Mouse (Mus musculus) hindbrain, embryonic 10.5 days (tissue): ENCODE measurements around the gene Cd47. TPM values are rescaled to one million over a fixed set of nuclear protein-coding genes. Genes with fewer than 3 reads are reported as not detected.

Experiments used
- DNase-seq: peaks from one replicate; pipeline ENCODE4 v3.0.0-alpha.2; 2017; ENCODE audit warnings: low spot score
- H3K27ac ChIP-seq: fragments of 300-500 bp; sonication (generic); 2 replicates; pipeline ENCODE4 v1.5.1; 2016; ENCODE audit warnings: mild to moderate bottlenecking, moderate library complexity
- H3K27me3 ChIP-seq: fragments of 300-500 bp; sonication (generic); 2 replicates; pipeline ENCODE4 v1.6.1; 2016; ENCODE audit warnings: mild to moderate bottlenecking; ENCODE audit not compliant: poor library complexity, insufficient read depth, severe bottlenecking
- H3K36me3 ChIP-seq: fragments of 300-500 bp; sonication (generic); 2 replicates; pipeline ENCODE4 v1.6.1; 2016; ENCODE audit warnings: mild to moderate bottlenecking, moderate library complexity
- H3K4me1 ChIP-seq: fragments of 300-500 bp; sonication (generic); replicated peaks from 2 replicates; pipeline ENCODE4 v1.6.1; 2016; ENCODE audit warnings: mild to moderate bottlenecking
- H3K4me3 ChIP-seq: fragments of 300-500 bp; sonication (generic); 2 replicates; pipeline ENCODE4 v1.5.1; 2016; ENCODE audit warnings: mild to moderate bottlenecking, moderate library complexity
- H3K9me3 ChIP-seq: fragments of 300-500 bp; sonication (generic); 2 replicates; pipeline ENCODE4 v1.6.1; 2016; ENCODE audit warnings: mild to moderate bottlenecking, moderate library complexity
- WGBS: fragments of 180-500 bp; shearing (Covaris S2); methylation state at CpG from one replicate; pipeline ENCODE4 v1.1.7; 2016; 5-methylcytosine and 5-hydroxymethylcytosine counted together
- polyA plus RNA-seq: library from polyadenylated mRNA; unstranded; fragments of >200 nt; fragmentation: Nextera tagmentation; extraction: Ambion mirVana; gene quantifications from 2 replicates; pipeline ENCODE4 v1.2.1, GENCODE M21; 2016

Cd47 gene
- 43.3 and 44.1 TPM in 2 replicates for polyA plus RNA-seq

DNA sequence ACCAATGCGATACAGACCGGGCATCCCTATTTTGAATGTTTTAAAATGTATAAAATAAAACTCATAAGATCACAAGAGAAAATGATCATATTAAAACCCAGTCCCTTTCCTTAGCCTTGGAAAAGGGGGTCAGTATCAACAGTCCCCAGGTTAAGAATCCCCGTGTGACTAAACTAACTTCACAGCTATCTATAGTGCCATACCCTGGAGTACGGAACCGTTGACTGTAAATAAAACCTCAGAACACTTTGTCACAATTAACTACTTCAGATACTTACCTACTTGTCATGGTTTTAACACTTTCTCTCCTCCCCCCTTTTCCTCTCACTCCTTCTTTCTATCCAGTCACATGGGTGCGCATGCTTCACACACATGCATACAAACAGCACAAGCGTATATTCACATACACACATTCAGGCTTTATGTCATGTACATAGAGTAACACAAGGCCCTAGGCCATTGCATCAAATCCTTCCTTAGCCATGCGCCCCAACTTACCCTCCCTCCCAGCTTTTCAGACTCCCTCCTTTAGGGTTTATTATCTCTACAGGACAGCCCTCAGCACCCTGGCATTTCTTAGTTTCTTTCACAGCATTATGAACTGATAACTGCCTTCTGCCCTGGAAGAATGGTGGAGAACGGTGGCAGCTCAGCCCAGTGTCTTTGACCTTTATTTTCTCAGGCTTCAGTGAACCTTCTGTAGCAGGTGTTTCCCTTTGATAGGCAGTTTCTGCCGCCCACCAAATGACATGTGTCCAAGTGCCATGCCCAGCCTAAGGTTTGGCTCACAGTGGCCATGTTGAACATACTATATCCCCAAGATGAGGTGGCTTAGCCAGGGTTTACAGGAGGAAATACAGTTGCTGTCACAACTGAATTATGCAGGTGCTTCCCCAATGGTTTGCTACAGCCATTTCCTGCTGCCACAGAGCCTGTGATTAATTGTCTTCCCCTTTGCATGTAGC, at the start of gene Cd47:
Cd47 (plus strand) TSS at position 937 of the 965 bp plus-strand sequence.
- Histone ChIP-seq H3K27ac (no peak within 1 kb of the TSS), H3K4me1 (peaks cover 23% of the 10 kb centered on the region), H3K4me3 (no peak within 1 kb of the TSS), H3K36me3 (no peaks in the 10 kb centered on the region), H3K9me3 (no peaks in the 10 kb centered on the region), H3K27me3 (no peaks in the 10 kb centered on the region)
- 90% methylated on average over 10 of the region's 10 CpGs for whole genome bisulfite sequencing
- DNase-seq = no peak

DNA sequence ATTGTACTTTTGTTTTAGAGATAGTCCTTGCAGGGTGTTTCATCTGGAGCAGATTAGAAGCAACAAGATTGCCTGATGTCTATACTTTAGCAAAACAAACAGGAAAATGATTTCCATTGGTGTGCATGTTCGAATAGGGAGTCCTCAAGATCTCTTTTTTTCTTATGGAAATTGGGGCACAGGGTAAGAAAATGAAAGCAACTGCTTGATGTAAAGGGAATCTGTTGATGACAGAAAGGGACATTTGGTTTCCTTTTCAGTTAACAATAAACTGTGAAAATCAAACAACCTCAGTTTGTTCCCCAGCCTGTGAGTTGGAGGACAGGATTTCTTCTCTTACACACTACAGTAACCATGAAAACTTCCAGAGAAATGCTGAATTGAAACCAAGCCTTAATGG, 47.4 kb upstream of the Cd47 start:
- no peaks in the 10 kb centered on the region for H3K9me3 ChIP-seq
- H3K27ac ChIP-seq = peak overlapping the region; percentile 29; the same call in 1 of the 2 replicates
- no peaks in the 10 kb centered on the region for H3K36me3 ChIP-seq
- H3K4me3 ChIP-seq = no peak overlapping the region
- peaks cover 12% of the 10 kb centered on the region for H3K4me1 ChIP-seq
- H3K27me3 ChIP-seq = no peaks in the 10 kb centered on the region
- no peak for DNase-seq
- 58% methylated on average over 1 of the region's 1 CpGs for WGBS

DNA sequence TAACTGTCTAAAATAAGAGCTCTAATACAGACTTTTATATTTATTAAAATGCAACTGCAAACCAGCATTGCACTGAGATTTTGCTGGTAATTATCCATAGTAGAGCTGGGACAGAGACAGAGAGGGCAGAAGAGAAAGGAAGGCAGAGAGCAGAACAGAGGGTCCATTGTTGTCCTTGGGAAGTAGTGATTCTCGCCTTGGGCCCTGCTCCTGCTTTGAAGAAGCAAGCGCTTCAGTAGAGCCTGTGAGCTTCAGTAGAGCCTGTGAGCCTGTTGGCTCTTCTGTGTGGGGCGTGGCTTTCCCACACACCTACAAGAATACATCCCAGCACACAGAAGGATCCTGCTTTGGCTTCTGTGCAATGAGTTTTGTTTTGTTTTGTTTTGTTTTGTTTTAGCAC, 47.0 kb upstream of the Cd47 start:
- Histone ChIP-seq H3K27ac (peak overlapping the region; percentile 29; the same call in 1 of the 2 replicates), H3K4me3 (no peak overlapping the region), H3K36me3 (no peaks in the 10 kb centered on the region), H3K9me3 (no peaks in the 10 kb centered on the region), H3K4me1 (peaks cover 12% of the 10 kb centered on the region), H3K27me3 (no peaks in the 10 kb centered on the region)
- WGBS = 43% methylated on average over 3 of the region's 3 CpGs
- no peak for DNase-seq

DNA sequence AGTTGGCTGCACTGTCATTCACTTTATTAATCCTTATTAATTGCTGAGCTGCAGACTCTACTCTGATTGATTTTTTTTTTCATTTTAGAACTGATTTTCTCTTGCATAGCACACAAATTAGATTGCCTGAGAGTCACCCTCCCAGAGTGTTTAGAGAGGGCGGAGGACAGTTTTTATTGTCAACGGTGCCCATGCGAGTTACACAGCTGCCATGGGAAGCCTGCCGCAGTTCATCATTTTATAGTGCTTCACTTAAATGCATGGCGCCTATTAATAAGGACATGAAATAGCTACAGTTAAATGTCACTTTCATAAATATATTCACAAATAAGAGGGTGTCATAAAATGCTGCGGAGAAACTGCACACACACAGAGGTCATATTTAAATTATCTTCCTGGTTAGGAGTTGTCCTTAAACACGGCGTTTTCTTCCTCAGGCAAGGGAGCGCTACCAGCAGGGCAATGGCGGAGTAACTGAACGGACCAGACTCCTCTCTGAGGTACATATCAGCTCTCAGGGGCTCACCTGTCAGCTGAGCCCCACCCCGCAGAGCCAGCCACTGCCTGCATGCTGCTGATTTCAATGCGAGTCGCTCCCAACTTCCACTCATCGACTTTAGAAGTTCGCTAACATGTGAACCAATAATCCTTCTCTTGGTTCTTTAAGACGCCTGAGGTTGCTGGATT, 39.7 kb upstream of the Cd47 start:
- H3K27ac ChIP-seq = no peak overlapping the region
- H3K4me3 ChIP-seq = no peak overlapping the region
- no peaks in the 10 kb centered on the region for H3K27me3 ChIP-seq
- H3K9me3 ChIP-seq = no peaks in the 10 kb centered on the region
- no peaks in the 10 kb centered on the region for H3K4me1 ChIP-seq
- WGBS = 87% methylated on average over 17 of the region's 17 CpGs
- peaks cover 5% of the 10 kb centered on the region; the same call in 1 of the 2 replicates for H3K36me3 ChIP-seq
- DNase-seq = no peak

DNA sequence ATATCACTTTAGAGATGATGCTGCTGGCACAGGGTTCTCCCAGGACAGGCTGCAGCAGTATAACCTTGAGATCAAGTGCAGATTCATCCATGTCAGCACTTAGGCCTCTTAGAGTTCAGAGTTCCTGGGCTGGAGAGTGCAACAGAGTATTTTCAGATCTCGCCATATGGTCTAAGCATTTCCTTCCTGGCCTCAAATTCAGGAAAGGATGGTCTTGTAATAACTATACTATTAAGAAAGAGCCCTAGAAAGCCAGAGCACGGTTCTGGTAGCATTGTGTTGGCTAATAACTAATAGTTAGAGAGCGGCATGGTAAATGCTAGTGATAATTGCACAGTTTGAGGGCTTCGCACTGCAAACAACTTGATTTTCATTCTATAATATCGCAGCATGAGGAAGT, 38.4 kb upstream of the Cd47 start:
- Histone ChIP-seq H3K36me3 (peaks cover 5% of the 10 kb centered on the region; the same call in 1 of the 2 replicates), H3K4me3 (no peak overlapping the region), H3K4me1 (no peaks in the 10 kb centered on the region), H3K27me3 (no peaks in the 10 kb centered on the region), H3K9me3 (no peaks in the 10 kb centered on the region), H3K27ac (no peak overlapping the region)
- WGBS = 91% methylated on average over 5 of the region's 5 CpGs
- no peak for DNase-seq

DNA sequence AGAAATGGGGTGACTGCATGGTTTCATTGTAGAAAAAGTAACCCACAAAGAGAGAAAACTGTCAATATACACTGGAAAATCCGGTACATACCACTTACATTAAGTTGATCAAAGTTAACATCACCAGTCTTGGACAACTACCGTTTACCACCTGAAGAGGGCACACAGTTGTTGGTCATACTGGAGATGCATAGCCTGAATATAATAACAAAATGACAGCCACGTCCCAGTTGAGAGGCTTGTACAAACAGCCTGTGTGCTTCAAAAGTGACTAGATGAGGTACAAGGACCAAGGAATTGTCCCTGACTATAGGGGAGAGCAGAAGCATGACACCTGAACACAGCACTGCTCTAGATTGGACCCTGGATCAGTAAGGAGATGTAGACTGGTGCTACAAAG, 34.0 kb upstream of the Cd47 start:
- WGBS = 69% methylated on average over 3 of the region's 3 CpGs
- no peak for DNase-seq

DNA sequence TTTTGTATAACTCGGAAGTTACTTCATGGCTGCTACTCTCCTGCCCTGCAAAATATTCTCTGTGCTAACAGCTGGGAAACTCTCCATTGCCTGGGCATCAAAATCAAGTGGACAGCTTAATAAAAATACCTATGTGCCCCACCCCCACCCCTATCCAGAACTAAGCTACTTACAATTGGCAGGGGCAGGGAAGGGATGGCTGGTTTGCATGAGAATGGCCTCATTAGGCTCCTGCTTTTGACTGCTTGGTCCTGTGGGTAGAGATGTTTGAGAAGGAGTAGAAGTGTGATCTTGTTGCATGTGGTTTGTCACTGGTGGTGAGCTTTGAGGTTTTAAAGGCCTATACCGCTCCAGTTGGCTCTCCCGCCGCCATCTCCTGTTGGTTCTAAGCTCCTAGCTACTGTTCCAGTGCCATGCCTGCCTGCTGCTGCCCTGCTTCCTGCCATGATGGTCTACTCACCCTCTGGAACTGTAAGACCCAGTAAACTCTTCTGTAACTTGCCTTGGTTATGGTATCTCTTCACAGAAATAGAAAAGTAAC, 31.8 kb upstream of the Cd47 start:
- Histone ChIP-seq H3K9me3 (no peaks in the 10 kb centered on the region), H3K27me3 (no peaks in the 10 kb centered on the region), H3K4me1 (peaks cover 6% of the 10 kb centered on the region), H3K4me3 (no peak overlapping the region), H3K36me3 (peaks cover 5% of the 10 kb centered on the region; the same call in 1 of the 2 replicates), H3K27ac (no peak overlapping the region)
- WGBS = 82% methylated on average over 4 of the region's 4 CpGs
- DNase-seq = no peak

More for the DNA sequence above, 34.0 kb upstream of the Cd47 start:
- no peak overlapping the region for H3K27ac ChIP-seq
- H3K36me3 ChIP-seq = peaks cover 5% of the 10 kb centered on the region; the same call in 1 of the 2 replicates
- H3K9me3 ChIP-seq = no peaks in the 10 kb centered on the region
- H3K4me3 ChIP-seq = no peak overlapping the region
- peaks cover 6% of the 10 kb centered on the region for H3K4me1 ChIP-seq
- no peaks in the 10 kb centered on the region for H3K27me3 ChIP-seq

DNA sequence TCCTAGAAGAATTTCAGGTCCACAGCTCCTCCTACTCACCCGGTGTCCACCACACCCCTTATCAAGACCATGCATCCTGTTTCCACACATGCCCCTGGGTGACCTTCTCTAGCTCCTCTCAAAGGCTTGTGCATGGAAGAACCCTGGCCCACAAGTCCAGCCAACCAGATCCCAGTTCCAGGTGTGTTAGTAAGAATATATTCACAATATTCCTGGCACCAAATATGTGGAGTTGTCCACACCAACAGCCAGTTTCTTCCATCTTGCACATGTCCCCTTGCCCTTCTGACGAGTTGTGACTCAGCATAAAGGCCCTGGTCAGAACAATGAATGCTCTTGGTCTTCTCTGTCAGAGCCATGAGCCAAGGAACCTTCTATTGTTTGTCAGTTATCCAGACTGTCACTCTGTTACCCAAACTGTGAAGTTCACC, 30.5 kb upstream of the Cd47 start:
- Histone ChIP-seq H3K36me3 (no peaks in the 10 kb centered on the region), H3K27ac (no peak overlapping the region), H3K27me3 (no peaks in the 10 kb centered on the region), H3K4me3 (no peak overlapping the region), H3K9me3 (no peaks in the 10 kb centered on the region), H3K4me1 (peaks cover 6% of the 10 kb centered on the region)
- DNase-seq = no peak
- WGBS = 76% methylated on average over 2 of the region's 2 CpGs

DNA sequence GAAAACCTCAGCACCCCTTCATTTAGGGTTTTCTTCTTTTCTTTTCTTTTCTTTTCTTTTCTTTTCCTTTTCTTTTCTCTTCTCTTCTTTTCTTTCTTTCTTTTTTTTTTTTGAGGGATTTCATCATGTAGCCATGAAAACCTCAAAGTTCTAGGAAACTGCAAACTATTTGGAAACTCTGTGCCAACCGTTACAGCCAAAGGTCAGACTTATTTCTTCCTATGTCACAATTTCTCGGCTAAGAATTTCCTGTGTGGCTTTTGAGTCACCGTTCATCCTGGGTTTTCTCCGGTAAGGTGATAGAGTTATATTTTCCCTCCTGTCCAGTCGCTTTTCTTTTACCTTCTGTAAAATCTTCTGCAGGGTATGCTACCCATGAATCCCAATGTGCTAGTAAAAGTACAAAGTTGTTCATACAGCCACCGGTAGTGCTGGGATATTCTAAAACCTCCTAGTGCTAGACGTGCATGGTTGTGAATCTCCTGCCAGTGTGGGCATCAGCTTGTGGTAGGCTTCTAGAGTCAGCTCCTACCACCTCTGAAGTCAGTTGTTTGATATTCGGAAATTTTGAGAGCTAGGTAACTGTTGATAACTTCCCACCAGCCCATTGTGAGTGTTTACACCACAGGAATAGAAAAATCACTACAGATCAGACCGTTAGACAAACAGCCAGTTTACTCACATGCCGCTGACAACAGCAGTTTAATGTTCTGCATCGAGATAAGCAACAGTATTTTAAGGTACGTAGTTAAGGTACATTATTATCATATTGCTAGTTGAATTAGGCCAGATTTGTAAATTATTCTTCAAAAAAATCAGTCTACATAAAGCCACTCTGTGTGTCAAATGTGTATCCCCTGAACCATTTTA, 29.8 kb upstream of the Cd47 start:
- Histone ChIP-seq H3K4me3 (no peak overlapping the region), H3K9me3 (no peaks in the 10 kb centered on the region), H3K27me3 (no peaks in the 10 kb centered on the region), H3K36me3 (no peaks in the 10 kb centered on the region), H3K27ac (no peak overlapping the region), H3K4me1 (peaks cover 6% of the 10 kb centered on the region)
- DNase-seq = no peak
- WGBS = 92% methylated on average over 12 of the region's 12 CpGs

DNA sequence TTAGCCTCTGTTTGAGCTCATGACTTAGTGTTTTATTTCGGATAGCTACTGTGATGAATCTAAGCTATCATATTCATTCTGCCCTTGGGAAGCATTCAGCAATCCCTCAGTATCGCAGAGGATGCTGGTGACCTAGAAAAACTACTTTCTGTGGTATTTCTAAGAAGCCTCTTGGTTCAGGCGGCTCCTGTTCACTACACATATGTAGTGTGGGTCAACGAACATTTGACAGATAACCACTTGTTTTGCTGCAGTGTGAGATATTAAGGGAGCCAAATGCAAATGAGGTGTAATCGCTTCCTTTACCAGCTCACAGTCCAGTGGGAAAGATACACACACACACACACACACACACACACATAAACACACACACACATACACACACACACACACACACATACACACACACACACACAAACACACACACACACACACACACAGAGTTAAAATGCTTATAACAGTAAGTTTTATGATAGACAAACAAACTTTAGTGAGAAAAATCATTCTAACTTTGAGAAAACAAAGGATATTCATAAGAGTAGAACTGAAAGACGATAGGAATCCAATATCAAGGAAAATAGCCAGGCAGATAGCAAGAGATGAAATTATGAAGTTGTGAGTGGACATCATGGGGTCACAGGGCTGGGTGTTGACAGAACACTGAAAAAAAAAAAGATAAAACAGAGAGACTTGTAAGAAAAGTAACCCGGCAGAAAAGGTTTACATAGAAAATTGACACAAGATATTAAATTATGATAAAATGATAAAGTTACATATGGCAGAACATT, 28.5 kb upstream of the Cd47 start:
- H3K27me3 ChIP-seq = no peaks in the 10 kb centered on the region
- peaks cover 6% of the 10 kb centered on the region for H3K4me1 ChIP-seq
- H3K36me3 ChIP-seq = no peaks in the 10 kb centered on the region
- H3K4me3 ChIP-seq = no peak overlapping the region
- H3K9me3 ChIP-seq = no peaks in the 10 kb centered on the region
- no peak for DNase-seq
- no peak overlapping the region for H3K27ac ChIP-seq
- 90% methylated on average over 7 of the region's 7 CpGs for WGBS

DNA sequence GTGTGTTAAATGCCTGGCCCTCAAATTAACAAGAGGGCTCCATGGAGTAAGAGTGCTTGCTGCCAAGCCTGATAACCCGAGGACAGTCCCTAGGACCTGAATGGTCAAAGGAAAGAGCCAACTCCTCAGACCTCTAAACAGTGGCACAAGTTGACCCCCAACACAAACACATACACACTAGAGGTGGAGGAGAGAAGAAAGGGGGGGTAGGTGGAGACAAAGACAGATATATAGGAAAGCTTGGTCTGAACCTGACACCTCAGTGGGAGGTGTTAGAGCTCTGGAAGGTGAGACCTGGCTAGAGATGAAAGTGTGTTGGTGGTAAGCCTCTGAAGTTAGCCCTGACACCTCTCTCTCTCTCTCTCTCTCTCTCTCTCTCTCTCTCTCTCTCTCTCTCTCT, 27.8 kb upstream of the Cd47 start:
- WGBS = 78% methylated on average over 1 of the region's 1 CpGs
- H3K9me3 ChIP-seq = no peaks in the 10 kb centered on the region
- H3K4me1 ChIP-seq = peaks cover 6% of the 10 kb centered on the region
- no peaks in the 10 kb centered on the region for H3K27me3 ChIP-seq
- H3K36me3 ChIP-seq = no peaks in the 10 kb centered on the region
- H3K4me3 ChIP-seq = no peak overlapping the region
- no peak overlapping the region for H3K27ac ChIP-seq
- DNase-seq = no peak
